Mouse (Mus musculus): ENCODE results near the gene Gpr135.

GRCm38 (mm10) chr12:72031171-72031570, 39.8 kb downstream of the Gpr135 start:
- TF ChIP-seq CTCF (IDR thresholded peaks at IDR 0.05; ENCODE audit: low read depth, low read length) (no peak), POLR2A (IDR thresholded peaks at IDR 0.05; ENCODE audit: borderline replicate concordance, low read depth, low read length) (no peak)
